Mouse (Mus musculus): ENCODE measurements around the gene Aspdh. TPM values are rescaled to one million over a fixed set of nuclear protein-coding genes. Genes with fewer than 3 reads are reported as not detected.

The Aspdh gene
- polyA plus RNA-seq, 1 experiment from 2014 or later, result 0.21 TPM

DNA sequence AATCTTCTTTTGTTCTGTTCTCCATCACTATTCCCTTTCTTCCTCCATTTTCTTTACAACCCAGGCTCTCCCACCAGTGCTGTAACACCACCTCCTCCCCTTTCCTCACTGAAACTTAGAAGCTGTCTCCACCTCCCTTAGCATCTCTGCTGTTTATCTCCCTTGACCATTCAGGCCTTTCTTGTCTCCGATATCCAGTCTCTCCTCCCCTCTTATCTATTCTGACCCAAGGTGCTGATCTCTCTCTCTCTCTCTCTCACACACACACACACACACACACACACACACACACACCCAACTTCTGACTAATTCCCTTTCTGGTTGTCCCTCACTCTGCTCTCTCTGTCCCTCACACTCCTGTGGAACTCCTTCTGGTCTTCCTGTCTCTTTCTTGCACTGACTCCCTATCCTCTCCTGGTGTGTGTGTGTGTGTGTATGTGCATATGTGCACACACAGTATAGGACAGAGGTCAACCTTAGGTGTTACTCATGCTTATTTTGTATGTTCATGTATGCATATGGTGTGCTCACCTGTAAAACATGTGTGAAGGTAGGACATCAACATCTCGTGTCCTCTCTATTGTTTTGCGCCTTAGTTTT lies 17.7 kb downstream of the Aspdh start:
- 65% methylated on average over 3 of the region's 3 CpGs for WGBS
- DNase-seq (ENCODE audit: low spot score), result no peak
- no peaks in the 10 kb centered on the region for H3K27me3 ChIP-seq (ENCODE audit: control insufficient read depth, insufficient read depth, low read length)
- no peaks in the 10 kb centered on the region for H3K4me1 ChIP-seq (replicated peaks; ENCODE audit: control insufficient read depth, insufficient read depth)
- ATAC-seq (ENCODE audit: low FRiP score, low TSS enrichment), result no peak
- H3K36me3 ChIP-seq (ENCODE audit: control insufficient read depth, insufficient read depth, low read length), result no peaks in the 10 kb centered on the region
- no peak overlapping the region for H3K4me3 ChIP-seq (ENCODE audit: low read depth, low read length)
- H3K4me2 ChIP-seq (replicated peaks; ENCODE audit: low read depth), result no peak overlapping the region
- TF ChIP-seq CTCF (IDR thresholded peaks at IDR 0.05; ENCODE audit: low read depth) (no peak), EP300 (optimal IDR thresholded peaks at IDR 0.05) (no peak)
- H3K9me3 ChIP-seq (ENCODE audit: control insufficient read depth, low read length), result no peaks in the 10 kb centered on the region
- H3K9ac ChIP-seq (ENCODE audit: low read length), result no peak overlapping the region
- no peak overlapping the region for H3K27ac ChIP-seq (replicated peaks)

DNA sequence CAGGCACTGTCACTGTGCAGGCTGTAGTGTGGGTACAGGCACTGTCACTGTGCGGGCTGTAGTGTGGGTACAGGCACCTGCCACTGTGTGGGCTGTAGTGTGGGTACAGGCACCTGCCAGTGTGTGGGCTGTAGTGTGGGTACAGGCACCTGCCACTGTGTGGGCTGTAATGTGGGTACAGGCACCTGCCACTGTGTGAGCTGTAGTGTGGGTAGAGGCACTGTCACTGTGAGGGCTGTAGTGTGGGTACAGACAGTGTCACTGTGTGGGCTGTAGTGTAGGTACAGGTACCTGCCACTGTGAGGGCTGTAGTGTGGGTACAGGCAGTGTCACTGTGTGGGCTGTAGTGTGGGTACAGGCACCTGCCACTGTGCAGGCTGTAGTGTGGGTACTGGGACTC lies 18.9 kb downstream of the Aspdh start:
- Histone ChIP-seq H3K4me1 (replicated peaks; ENCODE audit: control insufficient read depth, insufficient read depth) (no peaks in the 10 kb centered on the region), H3K27ac (replicated peaks) (no peak overlapping the region), H3K4me3 (ENCODE audit: low read depth, low read length) (no peak overlapping the region), H3K36me3 (ENCODE audit: control insufficient read depth, insufficient read depth, low read length) (peaks cover 3% of the 10 kb centered on the region; the same call in 1 of the 2 replicates), H3K9me3 (ENCODE audit: control insufficient read depth, low read length) (no peaks in the 10 kb centered on the region), H3K27me3 (ENCODE audit: control insufficient read depth, insufficient read depth, low read length) (no peaks in the 10 kb centered on the region), H3K9ac (ENCODE audit: low read length) (no peak overlapping the region), H3K4me2 (replicated peaks; ENCODE audit: low read depth) (no peak overlapping the region)
- TF ChIP-seq CTCF (IDR thresholded peaks at IDR 0.05; ENCODE audit: low read depth) (no peak), EP300 (optimal IDR thresholded peaks at IDR 0.05) (no peak)
- WGBS, result 100% methylated on average over 1 of the region's 1 CpGs
- DNase-seq (ENCODE audit: low spot score) (no peak), ATAC-seq (ENCODE audit: low FRiP score, low TSS enrichment) (no peak)

DNA sequence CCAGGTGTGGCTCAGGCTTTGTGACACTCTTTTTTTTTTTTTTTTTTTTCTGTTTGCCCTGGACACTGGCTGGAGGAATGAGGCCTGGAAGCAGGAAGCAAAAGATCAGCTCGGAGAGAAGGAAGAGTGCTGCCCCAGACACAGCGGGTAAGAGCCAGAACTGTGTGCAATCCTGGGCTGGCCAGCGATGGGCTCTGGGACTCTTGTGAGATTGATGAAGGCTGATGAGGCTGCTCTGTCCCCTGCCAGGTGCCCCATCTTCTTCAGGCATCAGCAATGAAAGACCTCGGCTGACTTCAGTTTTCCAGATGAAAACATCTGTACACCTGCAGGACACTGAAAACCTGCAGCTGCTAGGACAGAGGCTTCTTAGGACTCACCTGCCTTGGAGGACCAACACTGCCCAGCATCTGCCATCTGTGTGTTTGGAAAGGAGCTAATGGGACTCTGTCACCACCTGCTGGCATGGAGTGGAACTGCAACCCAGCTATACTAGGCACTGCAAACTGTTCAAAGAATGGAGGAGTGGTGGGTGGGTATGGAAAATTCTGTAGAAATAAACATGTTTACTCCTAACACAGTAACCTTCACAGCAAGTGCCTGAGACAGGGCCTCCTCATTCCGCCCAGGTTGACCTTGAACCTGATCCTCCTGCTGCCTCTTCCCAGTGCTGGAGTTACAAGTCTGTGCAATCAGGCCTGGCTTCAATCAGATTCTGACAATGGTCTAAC lies 19.8 kb downstream of the Aspdh start:
- H3K27ac ChIP-seq (replicated peaks), result no peak overlapping the region
- DNase-seq (ENCODE audit: low spot score) (peak; percentile 81), ATAC-seq (ENCODE audit: low FRiP score, low TSS enrichment) (peak; percentile 43)
- WGBS, result 31% methylated on average over 5 of the region's 5 CpGs
- H3K27me3 ChIP-seq (ENCODE audit: control insufficient read depth, insufficient read depth, low read length), result no peaks in the 10 kb centered on the region
- no peak for TF ChIP-seq EP300 (optimal IDR thresholded peaks at IDR 0.05)
- peak; percentile 98 for TF ChIP-seq CTCF (IDR thresholded peaks at IDR 0.05; ENCODE audit: low read depth)
- H3K9me3 ChIP-seq (ENCODE audit: control insufficient read depth, low read length), result no peaks in the 10 kb centered on the region
- H3K4me3 ChIP-seq (ENCODE audit: low read depth, low read length), result no peak overlapping the region
- H3K4me2 ChIP-seq (replicated peaks; ENCODE audit: low read depth), result no peak overlapping the region
- no peaks in the 10 kb centered on the region for H3K4me1 ChIP-seq (replicated peaks; ENCODE audit: control insufficient read depth, insufficient read depth)
- no peak overlapping the region for H3K9ac ChIP-seq (ENCODE audit: low read length)
- peaks cover 4% of the 10 kb centered on the region for H3K36me3 ChIP-seq (ENCODE audit: control insufficient read depth, insufficient read depth, low read length)

DNA sequence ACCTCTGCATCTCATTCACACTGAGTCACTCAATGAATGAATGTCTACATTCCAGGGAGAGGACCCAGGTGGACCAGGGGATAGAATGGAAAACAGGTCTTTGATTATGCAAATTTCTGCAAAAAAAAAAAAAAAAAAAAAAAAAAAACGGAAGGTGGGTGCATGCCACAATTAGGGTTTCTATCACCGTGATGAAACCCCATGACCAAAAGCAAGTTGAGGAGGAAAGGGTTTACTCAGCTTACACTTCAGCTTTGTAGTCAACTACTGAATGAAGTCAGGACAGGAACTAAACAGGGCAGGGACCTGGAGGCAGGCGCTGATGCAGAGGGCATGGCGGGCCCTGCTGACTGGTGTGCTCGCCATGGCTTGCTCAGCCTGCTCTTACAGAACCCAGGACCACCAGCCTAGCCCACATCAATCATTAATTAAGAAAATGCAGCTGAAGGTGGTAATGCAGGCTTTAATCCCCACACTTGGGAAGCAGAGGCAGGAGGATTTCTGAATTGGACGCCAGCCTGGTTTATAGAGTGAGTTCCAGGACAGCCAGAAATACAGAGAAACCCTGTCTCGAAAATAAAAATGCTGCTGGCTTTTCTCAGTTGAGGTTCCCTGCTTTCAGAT lies 20.5 kb downstream of the Aspdh start:
- Histone ChIP-seq H3K9ac (ENCODE audit: low read length) (no peak overlapping the region), H3K9me3 (ENCODE audit: control insufficient read depth, low read length) (no peaks in the 10 kb centered on the region), H3K36me3 (ENCODE audit: control insufficient read depth, insufficient read depth, low read length) (peaks cover 8% of the 10 kb centered on the region), H3K27ac (replicated peaks) (no peak overlapping the region), H3K27me3 (ENCODE audit: control insufficient read depth, insufficient read depth, low read length) (no peaks in the 10 kb centered on the region), H3K4me2 (replicated peaks; ENCODE audit: low read depth) (no peak overlapping the region), H3K4me3 (ENCODE audit: low read depth, low read length) (no peak overlapping the region), H3K4me1 (replicated peaks; ENCODE audit: control insufficient read depth, insufficient read depth) (no peaks in the 10 kb centered on the region)
- ATAC-seq (ENCODE audit: low FRiP score, low TSS enrichment), result no peak
- no peak for DNase-seq (ENCODE audit: low spot score)
- 69% methylated on average over 7 of the region's 7 CpGs for WGBS
- TF ChIP-seq CTCF (IDR thresholded peaks at IDR 0.05; ENCODE audit: low read depth) (no peak), EP300 (optimal IDR thresholded peaks at IDR 0.05) (no peak)

DNA sequence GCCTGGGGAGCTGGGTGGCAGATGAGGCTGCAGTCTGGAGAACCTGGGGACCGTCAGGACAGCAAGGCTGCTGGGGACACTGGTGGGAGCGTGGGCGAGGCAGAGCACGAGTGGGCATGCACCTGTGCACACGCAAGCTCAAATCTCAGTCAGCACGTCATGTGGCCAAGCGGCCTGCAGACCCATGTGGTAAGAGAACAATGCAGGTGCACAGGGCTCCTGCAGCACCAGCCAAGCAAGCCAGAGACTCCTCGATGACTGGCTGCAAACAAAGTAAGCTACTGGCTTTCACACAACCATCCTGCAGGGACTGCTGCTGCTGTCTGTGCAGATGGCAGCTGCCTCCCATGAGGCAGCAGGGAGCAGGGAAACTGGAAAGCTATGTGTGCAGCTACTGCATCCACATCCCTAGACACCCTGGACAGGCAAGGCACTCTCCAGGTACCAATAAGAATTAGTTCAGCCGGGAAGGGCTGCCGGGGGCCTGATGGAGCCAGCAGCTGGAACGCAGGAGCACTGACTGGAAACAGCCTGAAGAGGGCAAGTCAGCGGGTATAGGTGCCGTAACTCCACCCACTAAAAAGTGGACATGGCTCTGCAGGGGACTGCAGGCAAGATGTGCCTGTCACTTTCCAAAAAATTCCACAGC lies 21.9 kb downstream of the Aspdh start:
- Histone ChIP-seq H3K4me2 (replicated peaks; ENCODE audit: low read depth) (no peak overlapping the region), H3K4me1 (replicated peaks; ENCODE audit: control insufficient read depth, insufficient read depth) (no peaks in the 10 kb centered on the region), H3K27ac (replicated peaks) (no peak overlapping the region), H3K9me3 (ENCODE audit: control insufficient read depth, low read length) (no peaks in the 10 kb centered on the region), H3K4me3 (ENCODE audit: low read depth, low read length) (no peak overlapping the region), H3K9ac (ENCODE audit: low read length) (no peak overlapping the region), H3K27me3 (ENCODE audit: control insufficient read depth, insufficient read depth, low read length) (no peaks in the 10 kb centered on the region), H3K36me3 (ENCODE audit: control insufficient read depth, insufficient read depth, low read length) (peaks cover 14% of the 10 kb centered on the region)
- WGBS, result 74% methylated on average over 13 of the region's 13 CpGs
- ATAC-seq (ENCODE audit: low FRiP score, low TSS enrichment), result no peak
- no peak for DNase-seq (ENCODE audit: low spot score)
- no peak for TF ChIP-seq EP300 (optimal IDR thresholded peaks at IDR 0.05)
